Mouse (Mus musculus): ENCODE data around the gene Cntnap2. TPM values are rescaled to one million over a fixed set of nuclear protein-coding genes. Genes with fewer than 3 reads are reported as not detected.

Gene Cntnap2
- polyA plus RNA-seq, 1 experiment from 2014 or later = 48.2 TPM

DNA sequence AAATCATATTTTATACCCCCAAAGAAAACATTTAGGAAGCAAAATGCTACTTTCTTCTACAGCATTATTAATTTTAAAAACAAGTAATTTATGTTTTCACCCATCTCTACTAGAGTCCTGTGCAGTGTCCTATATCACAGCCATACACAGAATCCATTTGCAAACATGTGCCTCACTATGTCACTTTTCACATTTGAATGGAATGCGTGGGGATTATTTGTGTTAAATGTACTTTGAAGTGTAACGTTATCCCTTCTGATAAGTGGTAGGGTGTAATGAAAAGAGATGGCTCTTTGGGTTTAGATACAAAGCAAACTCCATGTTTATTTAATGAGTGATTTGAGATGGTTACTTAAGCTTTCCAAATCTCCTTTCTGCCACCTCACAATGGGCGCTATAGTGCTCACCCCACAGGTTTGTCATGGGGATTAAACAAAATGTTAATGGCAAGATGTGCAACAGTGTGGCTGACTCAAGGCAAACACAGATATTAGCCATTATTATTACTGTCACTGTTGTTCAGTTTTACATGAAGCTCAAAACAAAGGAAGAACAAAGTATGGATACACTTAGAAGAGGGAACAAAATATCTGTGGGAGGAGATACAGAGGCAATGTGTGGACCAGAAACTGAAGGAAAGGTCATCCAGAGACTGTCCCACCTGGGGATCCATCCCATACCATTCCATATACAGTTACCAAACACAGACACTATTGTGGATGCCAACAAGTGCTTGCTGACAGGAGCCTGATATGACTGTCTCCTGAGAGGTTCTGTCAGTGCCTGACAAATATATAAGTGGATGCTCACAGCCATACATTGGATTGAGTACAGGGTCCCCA lies 886.2 kb downstream of the Cntnap2 start:
- no peaks in the 10 kb centered on the region for H3K9me3 ChIP-seq (ENCODE audit: control insufficient read depth, low read length)
- no peaks in the 10 kb centered on the region for H3K27me3 ChIP-seq (replicated peaks; ENCODE audit: control insufficient read depth, insufficient read depth, low read length)
- H3K9ac ChIP-seq (ENCODE audit: low read depth, low read length) = no peak overlapping the region
- H3K36me3 ChIP-seq (ENCODE audit: control insufficient read depth, insufficient read depth, low read length) = no peaks in the 10 kb centered on the region
- no peak overlapping the region for H3K4me3 ChIP-seq (ENCODE audit: low read length)
- H3K4me2 ChIP-seq (ENCODE audit: low read length) = no peak overlapping the region
- no peaks in the 10 kb centered on the region for H3K4me1 ChIP-seq (ENCODE audit: control insufficient read depth, insufficient read depth, low read depth, low read length)
- no peak overlapping the region for H3K27ac ChIP-seq (ENCODE audit: low read depth, low read length)
- 51% methylated on average over 3 of the region's 3 CpGs for WGBS
- no peak for ATAC-seq

DNA sequence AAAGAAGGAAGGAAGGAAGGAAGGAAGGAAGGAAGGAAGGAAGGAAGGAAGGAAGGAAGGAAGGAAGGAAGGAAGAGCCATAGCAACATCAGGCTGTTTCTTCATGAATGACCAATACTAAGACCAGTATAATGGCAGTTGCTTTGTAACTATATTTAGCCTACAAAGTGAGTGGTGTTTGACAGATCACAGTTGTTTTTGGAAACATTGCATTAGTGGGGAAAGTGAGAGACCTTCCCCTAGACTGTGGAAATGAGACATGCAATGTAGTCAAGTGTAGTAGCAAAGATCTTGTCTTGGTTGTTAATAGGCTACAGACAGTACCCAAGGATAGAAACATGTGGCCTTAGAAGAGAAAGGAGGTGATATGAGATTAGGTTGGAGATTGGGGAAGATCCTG lies 895.6 kb downstream of the Cntnap2 start:
- Histone ChIP-seq H3K9ac (ENCODE audit: low read depth, low read length) (no peak overlapping the region), H3K27ac (ENCODE audit: low read depth, low read length) (no peak overlapping the region), H3K4me2 (ENCODE audit: low read length) (no peak overlapping the region), H3K9me3 (ENCODE audit: control insufficient read depth, low read length) (no peaks in the 10 kb centered on the region), H3K36me3 (ENCODE audit: control insufficient read depth, insufficient read depth, low read length) (no peaks in the 10 kb centered on the region), H3K4me1 (ENCODE audit: control insufficient read depth, insufficient read depth, low read depth, low read length) (no peaks in the 10 kb centered on the region), H3K4me3 (ENCODE audit: low read length) (no peak overlapping the region), H3K27me3 (replicated peaks; ENCODE audit: control insufficient read depth, insufficient read depth, low read length) (no peaks in the 10 kb centered on the region)
- ATAC-seq = no peak

DNA sequence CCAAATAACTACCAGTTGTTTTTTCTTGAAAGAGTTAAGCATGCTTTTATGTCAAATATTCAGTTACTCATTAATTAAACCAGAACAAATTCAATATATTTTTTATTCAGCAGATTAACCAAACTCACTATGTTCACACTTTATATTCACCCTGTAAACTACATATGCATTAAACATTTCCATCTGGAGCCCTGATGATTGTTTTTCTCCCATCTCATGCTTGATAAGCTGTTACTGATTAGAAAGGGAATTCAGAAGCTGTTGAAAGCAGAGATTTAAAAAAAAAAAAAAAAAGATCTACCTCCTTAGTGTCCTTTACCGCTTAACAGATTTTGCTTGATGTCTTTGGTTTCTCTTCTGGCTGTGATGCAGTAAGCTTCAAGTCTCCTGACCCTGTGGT lies 905.3 kb downstream of the Cntnap2 start:
- ATAC-seq = no peak
- Histone ChIP-seq H3K9ac (ENCODE audit: low read depth, low read length) (no peak overlapping the region), H3K4me1 (ENCODE audit: control insufficient read depth, insufficient read depth, low read depth, low read length) (no peaks in the 10 kb centered on the region), H3K9me3 (ENCODE audit: control insufficient read depth, low read length) (no peaks in the 10 kb centered on the region), H3K27ac (ENCODE audit: low read depth, low read length) (no peak overlapping the region), H3K36me3 (ENCODE audit: control insufficient read depth, insufficient read depth, low read length) (no peaks in the 10 kb centered on the region), H3K4me3 (ENCODE audit: low read length) (no peak overlapping the region), H3K27me3 (replicated peaks; ENCODE audit: control insufficient read depth, insufficient read depth, low read length) (no peaks in the 10 kb centered on the region), H3K4me2 (ENCODE audit: low read length) (no peak overlapping the region)
- 67% methylated on average over 1 of the region's 1 CpGs for WGBS

- H3K27ac ChIP-seq (ENCODE audit: low read depth, low read length) = no peak overlapping the region
- H3K4me1 ChIP-seq (ENCODE audit: control insufficient read depth, insufficient read depth, low read depth, low read length) = no peaks in the 10 kb centered on the region
- no peaks in the 10 kb centered on the region for H3K9me3 ChIP-seq (ENCODE audit: control insufficient read depth, low read length)
- H3K27me3 ChIP-seq (replicated peaks; ENCODE audit: control insufficient read depth, insufficient read depth, low read length) = no peaks in the 10 kb centered on the region
- no peak for ATAC-seq
- H3K4me2 ChIP-seq (ENCODE audit: low read length) = no peak overlapping the region
- no peaks in the 10 kb centered on the region for H3K36me3 ChIP-seq (ENCODE audit: control insufficient read depth, insufficient read depth, low read length)
- H3K4me3 ChIP-seq (ENCODE audit: low read length) = no peak overlapping the region
- WGBS = 60% methylated on average over 6 of the region's 6 CpGs
- H3K9ac ChIP-seq (ENCODE audit: low read depth, low read length) = no peak overlapping the region
Measured at GRCm38 (mm10) chr6:45974471-45975154, 915.5 kb downstream of the Cntnap2 start.

DNA sequence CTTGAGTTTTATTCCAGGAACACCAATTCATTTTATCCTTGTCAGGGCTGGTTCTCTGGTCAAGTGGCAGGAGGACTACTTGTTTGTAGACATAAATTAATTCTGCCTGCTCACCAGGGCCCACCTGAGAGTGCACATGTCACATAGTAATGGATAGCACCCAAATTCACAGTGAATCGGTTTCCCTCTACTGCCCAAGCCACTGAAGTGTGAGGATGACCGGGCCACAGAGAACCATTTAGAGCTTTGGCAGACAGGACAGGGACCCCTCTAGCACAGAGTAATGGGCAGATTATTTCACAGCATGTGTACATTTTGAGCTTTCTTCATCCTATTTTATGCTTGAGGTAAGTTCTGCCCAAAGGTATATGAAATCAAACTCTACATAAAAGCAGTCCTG lies 920.0 kb downstream of the Cntnap2 start:
- ATAC-seq = peak; percentile 52; the same call in 1 of the 2 replicates
- Histone ChIP-seq H3K9ac (ENCODE audit: low read depth, low read length) (no peak overlapping the region), H3K9me3 (ENCODE audit: control insufficient read depth, low read length) (no peaks in the 10 kb centered on the region), H3K4me1 (ENCODE audit: control insufficient read depth, insufficient read depth, low read depth, low read length) (no peaks in the 10 kb centered on the region), H3K27me3 (replicated peaks; ENCODE audit: control insufficient read depth, insufficient read depth, low read length) (no peaks in the 10 kb centered on the region), H3K4me2 (ENCODE audit: low read length) (no peak overlapping the region), H3K36me3 (ENCODE audit: control insufficient read depth, insufficient read depth, low read length) (no peaks in the 10 kb centered on the region), H3K27ac (ENCODE audit: low read depth, low read length) (no peak overlapping the region), H3K4me3 (ENCODE audit: low read length) (no peak overlapping the region)
- WGBS = 82% methylated on average over 2 of the region's 2 CpGs

GRCm38 (mm10) chr6:45988051-45988450 lies 928.9 kb downstream of the Cntnap2 start:
- Histone ChIP-seq H3K9me3 (ENCODE audit: control insufficient read depth, low read length) (no peaks in the 10 kb centered on the region), H3K36me3 (ENCODE audit: control insufficient read depth, insufficient read depth, low read length) (no peaks in the 10 kb centered on the region), H3K27ac (ENCODE audit: low read depth, low read length) (no peak overlapping the region), H3K4me3 (ENCODE audit: low read length) (no peak overlapping the region), H3K9ac (ENCODE audit: low read depth, low read length) (no peak overlapping the region), H3K27me3 (replicated peaks; ENCODE audit: control insufficient read depth, insufficient read depth, low read length) (no peaks in the 10 kb centered on the region), H3K4me2 (ENCODE audit: low read length) (no peak overlapping the region), H3K4me1 (ENCODE audit: control insufficient read depth, insufficient read depth, low read depth, low read length) (no peaks in the 10 kb centered on the region)
- no peak for ATAC-seq
- WGBS = 72% methylated on average over 3 of the region's 3 CpGs

DNA sequence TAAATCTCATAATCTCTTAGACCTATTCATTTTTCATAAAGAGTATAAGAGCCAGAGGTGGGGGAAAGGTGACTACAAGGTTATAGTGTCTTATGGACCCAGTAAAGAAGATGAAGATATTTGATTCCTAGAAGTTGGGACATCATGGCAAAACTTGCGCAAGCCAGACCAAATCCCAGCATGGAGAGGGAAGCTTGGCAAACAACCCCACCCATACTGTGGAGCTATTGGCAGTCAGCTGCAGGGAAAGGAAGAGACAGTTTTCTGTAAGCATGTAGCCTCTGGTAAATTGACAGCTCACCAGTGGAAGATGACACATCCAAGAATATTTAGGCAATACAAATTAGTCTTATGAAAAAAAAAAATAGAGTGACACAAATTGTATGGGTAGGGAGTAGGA lies 931.9 kb downstream of the Cntnap2 start:
- Histone ChIP-seq H3K9ac (ENCODE audit: low read depth, low read length) (no peak overlapping the region), H3K9me3 (ENCODE audit: control insufficient read depth, low read length) (no peaks in the 10 kb centered on the region), H3K27ac (ENCODE audit: low read depth, low read length) (no peak overlapping the region), H3K4me3 (ENCODE audit: low read length) (no peak overlapping the region), H3K4me2 (ENCODE audit: low read length) (no peak overlapping the region), H3K36me3 (ENCODE audit: control insufficient read depth, insufficient read depth, low read length) (no peaks in the 10 kb centered on the region), H3K27me3 (replicated peaks; ENCODE audit: control insufficient read depth, insufficient read depth, low read length) (no peaks in the 10 kb centered on the region), H3K4me1 (ENCODE audit: control insufficient read depth, insufficient read depth, low read depth, low read length) (no peaks in the 10 kb centered on the region)
- WGBS = 80% methylated on average over 1 of the region's 1 CpGs
- ATAC-seq = no peak

- Histone ChIP-seq H3K9me3 (ENCODE audit: control insufficient read depth, low read length) (no peaks in the 10 kb centered on the region), H3K4me1 (ENCODE audit: control insufficient read depth, insufficient read depth, low read depth, low read length) (no peaks in the 10 kb centered on the region), H3K4me3 (ENCODE audit: low read length) (no peak overlapping the region), H3K4me2 (ENCODE audit: low read length) (no peak overlapping the region), H3K36me3 (ENCODE audit: control insufficient read depth, insufficient read depth, low read length) (no peaks in the 10 kb centered on the region), H3K9ac (ENCODE audit: low read depth, low read length) (no peak overlapping the region), H3K27ac (ENCODE audit: low read depth, low read length) (no peak overlapping the region), H3K27me3 (replicated peaks; ENCODE audit: control insufficient read depth, insufficient read depth, low read length) (no peaks in the 10 kb centered on the region)
- WGBS = 69% methylated on average over 2 of the region's 2 CpGs
- ATAC-seq = 0 out of 2 replicates have a peak, but pooled peaks have one; percentile 30
Measured at GRCm38 (mm10) chr6:46022515-46023143, 963.5 kb downstream of the Cntnap2 start.

All from hindbrain, embryonic 16.5 days (tissue).